Mouse (Mus musculus) brain, embryonic 14.5 days (tissue): ENCODE data around the gene Ephb1.

Experiments
- CTCF ChIP-seq: fragments of 200-500 bp; IDR thresholded peaks from 2 replicates; pipeline ENCODE4 v1.5.1; 2012; ENCODE audit warnings: inconsistent platforms, mild to moderate bottlenecking, moderate library complexity, borderline replicate concordance; ENCODE audit not compliant: insufficient read depth, insufficient read length; ENCODE audit errors: extremely low read depth
- POLR2A ChIP-seq: fragments of 200-500 bp; IDR thresholded peaks from 2 replicates; pipeline ENCODE4 v1.6.1; 2012; ENCODE audit warnings: mild to moderate bottlenecking, inconsistent platforms, borderline replicate concordance; ENCODE audit not compliant: poor library complexity, insufficient read depth, insufficient read length, severe bottlenecking; ENCODE audit errors: extremely low read depth

GRCm38 (mm10) chr9:102274016-102274415 is 80.5 kb downstream of the Ephb1 start:
- TF ChIP-seq CTCF (no peak), POLR2A (no peak)
